Mouse (Mus musculus) erythroid progenitor cell, adult 5-6 weeks (primary cell): Measurements from ENCODE around the gene Aff1. TPM values are rescaled to one million over a fixed set of nuclear protein-coding genes. Genes with fewer than 3 reads are reported as not detected.

Experiments used
- ATAC-seq: replicated peaks from 2 replicates; pipeline ENCODE4 v1.8.0; 2016; ENCODE audit warnings: moderate number of reproducible peaks, mild to moderate bottlenecking, moderate TSS enrichment, inconsistent platforms; ENCODE audit not compliant: poor library complexity, low FRiP score, severe bottlenecking
- total RNA-seq, 2 experiments: library from RNA; stranded (forward) in 1 of 2; stranded (reverse) in 1 of 2; fragments of 150-400 nt in 1 of 2; fragments of 186-747, 209-891 nt in 1 of 2; gene quantifications; 2 replicates each; pipeline versions ENCODE4 v1.2.3 to v1.2.4; 2015 to 2017; ENCODE audit warnings: low replicate concordance in 2 of 2

The Aff1 gene
- total RNA-seq (2015; ENCODE audit: low replicate concordance) (145 and 147 TPM in 2 replicates), total RNA-seq (2017; ENCODE audit: low replicate concordance) (67.4 and 102 TPM in 2 replicates)

DNA sequence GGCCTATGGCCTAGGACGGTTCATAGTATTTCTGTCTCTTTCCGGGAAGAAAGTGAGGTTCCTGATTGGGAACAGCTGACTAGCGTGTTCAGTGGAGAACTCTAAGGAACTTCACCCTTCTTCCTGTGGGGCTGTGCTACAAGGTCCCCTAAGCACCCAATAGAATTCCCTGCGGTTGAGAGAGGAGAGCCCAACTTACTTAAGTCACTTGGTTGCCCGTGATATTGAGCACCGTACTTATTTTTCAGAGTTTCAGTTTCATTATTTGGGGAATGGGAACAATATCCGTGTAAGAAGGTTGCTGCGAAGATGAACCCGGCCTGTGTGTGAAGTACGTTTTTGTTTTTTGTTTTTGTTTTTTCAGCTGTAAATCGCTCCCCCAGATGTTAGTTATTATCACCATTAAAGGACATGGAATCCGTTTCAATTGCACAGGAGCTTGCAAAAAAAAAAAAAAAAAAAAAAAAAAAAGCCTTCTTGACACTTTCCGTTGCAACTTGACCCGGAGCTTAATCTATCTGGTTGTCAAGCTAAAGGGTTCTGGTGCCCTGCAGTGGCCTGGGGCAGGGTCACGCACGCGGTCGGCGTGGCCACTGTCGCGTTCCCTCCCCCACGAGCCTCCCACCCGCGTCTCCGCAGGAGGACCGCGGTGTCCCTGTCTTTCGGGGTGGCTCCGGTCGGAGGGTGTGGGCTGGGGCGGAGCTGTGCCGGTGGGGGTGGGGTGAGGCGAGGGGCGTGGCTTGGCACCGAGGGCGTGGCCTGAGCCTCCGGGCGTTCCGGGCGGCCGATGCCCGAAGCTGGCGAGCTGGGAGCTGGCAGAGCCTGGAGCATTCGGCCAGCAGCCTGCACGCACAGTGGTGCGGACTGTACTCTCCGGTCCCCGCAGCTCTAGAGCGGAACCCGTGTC is at the start of gene Aff1:
TSS of gene Aff1 (plus strand) at position 751 of the 907 bp plus-strand sequence.
- ATAC-seq = peak; percentile 97

DNA sequence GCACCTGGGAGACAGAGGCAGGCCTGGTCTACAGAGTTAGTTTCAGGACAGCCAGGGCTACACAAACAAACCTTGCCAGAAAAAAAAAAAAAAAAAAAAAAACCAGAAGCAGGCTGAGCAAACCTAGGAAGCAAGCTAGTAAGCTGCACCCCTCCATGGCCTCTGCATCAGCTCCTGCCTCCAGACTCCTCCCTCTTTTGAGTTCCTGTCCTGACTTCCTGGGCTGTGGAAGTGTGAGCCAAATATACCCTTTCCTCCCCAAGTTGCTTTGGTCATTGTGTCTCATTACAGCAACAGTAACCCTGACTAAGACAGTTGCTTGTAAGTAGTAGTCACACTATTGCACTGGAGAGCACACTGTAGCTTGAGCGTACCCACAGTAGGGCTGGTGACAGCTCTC is 48.0 kb upstream of the Aff1 start:
- ATAC-seq = no peak

DNA sequence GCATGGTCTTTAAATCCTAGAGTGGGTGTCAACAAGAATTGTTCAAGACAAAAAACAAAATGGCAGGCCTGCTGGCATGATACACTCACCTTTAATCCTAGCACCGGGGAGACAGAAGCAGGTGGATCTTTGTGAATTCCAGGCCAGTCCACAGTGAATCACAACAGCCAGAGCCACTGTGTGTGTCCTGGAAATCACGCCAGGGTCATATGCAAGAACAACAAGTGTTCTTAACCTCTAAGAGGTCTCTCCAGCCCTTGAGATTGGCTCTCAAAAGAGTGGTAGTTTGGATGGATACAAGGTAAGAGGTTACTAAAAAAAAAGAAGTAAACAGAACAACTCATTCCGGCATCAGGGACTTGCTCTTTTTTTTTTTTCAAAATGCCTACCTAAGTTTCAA is 44.9 kb upstream of the Aff1 start:
- no peak for ATAC-seq

DNA sequence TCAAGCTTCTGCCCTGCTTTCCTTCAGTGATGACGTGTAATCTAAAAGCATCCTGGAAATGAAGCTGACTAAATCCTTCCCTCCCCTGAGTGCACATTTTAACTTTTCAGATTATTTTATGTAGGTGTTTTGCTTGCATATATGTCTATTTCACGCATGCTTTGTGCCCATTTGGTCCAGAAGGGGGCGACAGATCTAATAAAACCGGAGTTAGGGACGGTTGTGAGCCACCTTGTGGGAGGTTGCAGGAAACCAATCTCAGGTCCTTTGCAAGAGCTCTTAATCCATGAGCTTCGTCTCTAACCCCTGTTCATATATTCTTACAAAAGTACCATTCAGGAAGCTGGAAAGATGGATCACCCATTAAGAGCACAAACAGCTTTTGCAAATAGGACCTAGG is 37.9 kb upstream of the Aff1 start:
- ATAC-seq = no peak

DNA sequence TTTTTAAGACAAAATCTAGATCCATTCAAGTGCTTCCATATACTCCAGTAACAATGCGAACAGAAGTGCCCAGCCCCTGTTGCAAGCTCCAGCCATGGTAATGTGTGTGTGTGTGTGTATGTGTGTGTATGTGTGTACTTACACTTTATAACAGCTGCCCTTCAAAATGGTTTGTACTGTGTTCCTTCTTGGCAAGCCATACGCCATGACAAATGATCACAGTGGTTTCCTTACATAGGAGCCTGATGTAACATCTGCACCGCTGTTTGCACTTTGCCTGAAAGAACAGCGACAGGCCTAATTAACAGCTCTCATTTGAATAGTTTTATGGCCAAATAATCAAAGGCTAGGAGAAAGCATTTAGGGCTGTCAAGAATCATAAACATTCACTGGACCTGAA is 37.4 kb upstream of the Aff1 start:
- no peak for ATAC-seq

DNA sequence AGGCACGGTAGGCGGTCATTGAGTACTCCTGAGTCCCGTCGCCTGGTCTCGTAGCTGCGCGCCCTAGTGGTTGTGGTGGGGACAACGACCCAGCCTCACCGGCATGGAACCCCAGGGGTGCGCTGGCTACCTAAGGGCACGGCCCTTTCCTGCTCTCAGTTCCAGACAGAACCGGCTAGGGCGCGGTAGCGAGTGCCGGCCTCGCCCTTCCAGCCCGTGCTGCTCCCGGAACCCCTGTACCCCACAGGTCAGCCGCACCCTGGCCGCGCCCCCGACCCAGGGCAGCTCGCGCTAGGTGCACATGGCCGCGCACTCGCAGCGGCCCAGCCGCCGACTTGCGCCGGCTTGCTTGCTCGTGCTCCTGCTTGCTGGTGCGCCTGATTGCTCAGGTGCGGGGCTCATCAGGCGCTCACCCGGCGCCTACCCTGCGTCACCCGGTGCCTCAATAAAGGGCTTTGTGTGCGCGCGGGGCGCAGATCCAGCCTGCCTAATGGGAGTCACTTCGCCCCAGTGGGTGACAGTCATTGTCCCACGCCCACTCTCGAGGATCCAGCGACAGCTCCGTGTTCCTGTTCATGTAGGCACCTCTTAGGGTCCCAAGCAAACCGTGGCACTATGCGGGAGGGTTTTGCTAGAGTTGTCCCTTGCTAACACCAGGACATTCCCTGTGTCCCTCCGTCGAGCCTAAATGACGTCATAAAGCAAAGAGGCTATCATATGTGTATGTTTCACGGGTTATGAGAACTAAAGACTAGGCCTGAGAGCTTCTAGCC is 36.6 kb upstream of the Aff1 start, which contains the start of gene 1700016H13Rik:
TSS of gene 1700016H13Rik (minus strand) at position 665 of the 773 bp plus-strand sequence.
- ATAC-seq = 0 out of 2 replicates have a peak, but pooled peaks have one; percentile 65

DNA sequence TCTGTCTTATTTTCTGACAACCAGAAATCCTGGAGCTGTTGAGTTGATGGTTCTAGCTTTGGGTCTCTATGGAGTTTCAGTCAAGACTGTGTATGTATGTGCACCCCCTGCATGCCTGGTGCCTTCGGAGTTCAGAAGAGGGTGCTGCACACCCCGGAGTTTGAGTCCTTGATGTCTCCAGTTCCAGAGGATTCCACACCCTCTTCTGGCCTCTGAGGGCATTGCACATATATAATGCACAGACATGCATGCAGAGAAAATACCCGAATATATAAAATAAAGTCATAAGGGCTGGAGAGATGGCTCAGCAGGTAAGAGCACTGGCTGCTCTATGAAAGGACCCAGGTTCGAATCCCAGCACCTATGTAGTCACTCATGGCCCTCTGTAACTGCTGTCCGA is 33.3 kb upstream of the Aff1 start:
- no peak for ATAC-seq

DNA sequence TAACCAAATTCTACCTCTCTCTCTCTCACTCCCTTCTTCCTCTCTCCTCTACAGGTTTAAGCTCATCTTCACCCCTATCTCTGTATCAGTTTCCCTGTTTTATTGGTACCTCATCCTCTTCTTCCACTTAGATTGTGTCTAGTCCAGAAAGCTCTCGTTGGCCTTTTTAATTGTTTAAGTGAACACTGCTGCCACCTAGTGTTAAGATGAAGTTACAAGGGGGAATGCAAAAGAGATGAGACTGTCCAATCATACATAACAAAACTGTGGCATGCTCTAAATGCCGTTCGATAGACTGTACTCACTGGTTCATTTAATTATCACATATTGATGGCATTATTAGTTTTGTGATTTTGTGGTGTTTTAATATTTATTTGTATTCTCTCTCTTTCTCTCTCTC is 32.6 kb upstream of the Aff1 start:
- no peak for ATAC-seq

DNA sequence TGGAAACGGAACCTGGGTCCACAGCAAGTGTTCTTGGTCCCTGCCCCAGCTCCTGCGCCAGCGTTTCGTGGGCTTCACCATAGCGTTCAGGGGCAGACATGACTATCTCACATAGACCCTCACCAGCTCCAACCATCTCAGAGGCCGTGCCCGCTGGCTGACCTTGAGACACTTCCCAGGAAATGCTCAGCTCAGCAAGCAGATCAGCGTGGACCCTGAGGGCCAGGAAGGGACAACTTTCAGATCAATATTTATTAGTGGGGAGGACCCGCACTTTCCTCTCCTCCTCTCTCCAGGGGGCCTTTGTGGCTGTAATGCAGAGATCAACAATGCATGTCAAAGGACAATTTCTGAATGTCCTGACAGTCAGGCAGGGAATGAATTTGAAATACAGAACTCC is 27.2 kb upstream of the Aff1 start:
- no peak for ATAC-seq

DNA sequence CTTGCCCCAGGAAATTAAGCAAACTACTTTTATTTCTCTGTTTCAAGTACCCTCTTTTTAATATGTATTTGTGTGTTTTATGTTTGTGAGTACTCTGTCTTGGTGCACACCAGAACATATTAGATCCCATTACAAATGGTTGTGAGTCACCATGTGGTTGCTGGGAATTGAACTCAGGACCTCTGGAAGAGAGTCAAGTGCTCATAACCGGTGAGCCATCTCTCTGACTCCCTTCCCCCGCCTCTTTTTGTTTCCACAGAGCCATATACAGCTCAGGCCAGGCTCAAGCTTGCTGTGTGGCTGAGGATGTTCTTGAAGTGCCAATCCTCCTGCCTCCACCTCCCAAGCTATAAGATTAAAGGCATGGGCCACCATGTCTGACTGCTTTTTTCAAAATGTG is 26.3 kb upstream of the Aff1 start:
- ATAC-seq = no peak

DNA sequence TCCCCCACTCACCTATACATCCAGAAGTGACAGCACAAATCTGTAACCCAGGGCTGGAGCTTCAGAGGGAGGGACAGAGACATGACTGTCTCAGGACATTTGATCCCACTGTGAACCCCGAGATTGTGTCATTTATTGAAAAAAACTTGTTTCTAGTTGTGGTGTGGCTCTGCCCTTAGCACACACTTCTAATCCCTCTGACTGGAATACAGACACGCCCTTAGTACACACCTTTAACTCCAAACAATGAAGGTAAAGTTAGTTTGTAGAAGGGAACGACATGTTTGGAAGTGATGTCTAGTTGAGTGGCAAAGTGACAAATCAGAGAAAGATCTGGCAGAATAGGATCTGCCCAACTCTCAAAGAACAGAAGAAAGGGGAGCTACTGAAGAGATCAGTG is 20.3 kb upstream of the Aff1 start:
- no peak for ATAC-seq

DNA sequence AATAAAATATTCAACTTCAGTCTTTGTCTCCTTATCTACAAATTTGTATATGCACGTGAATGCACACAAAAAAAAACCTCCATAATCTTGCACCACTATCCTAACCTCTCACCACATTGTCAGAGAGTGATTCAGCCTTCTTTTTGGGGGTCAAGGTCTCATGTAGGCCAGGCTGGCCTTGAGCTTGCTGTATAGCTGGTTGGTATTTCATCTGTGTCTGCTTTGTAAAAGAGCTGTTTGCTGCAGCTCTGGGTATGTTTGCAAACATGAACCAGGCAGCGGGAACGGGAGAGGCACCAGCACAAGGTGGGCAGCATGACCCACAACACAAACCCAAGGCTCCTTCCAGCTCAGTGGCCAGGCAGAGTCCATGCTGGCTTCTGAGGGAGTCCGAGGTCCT is 18.6 kb upstream of the Aff1 start:
- ATAC-seq = no peak

DNA sequence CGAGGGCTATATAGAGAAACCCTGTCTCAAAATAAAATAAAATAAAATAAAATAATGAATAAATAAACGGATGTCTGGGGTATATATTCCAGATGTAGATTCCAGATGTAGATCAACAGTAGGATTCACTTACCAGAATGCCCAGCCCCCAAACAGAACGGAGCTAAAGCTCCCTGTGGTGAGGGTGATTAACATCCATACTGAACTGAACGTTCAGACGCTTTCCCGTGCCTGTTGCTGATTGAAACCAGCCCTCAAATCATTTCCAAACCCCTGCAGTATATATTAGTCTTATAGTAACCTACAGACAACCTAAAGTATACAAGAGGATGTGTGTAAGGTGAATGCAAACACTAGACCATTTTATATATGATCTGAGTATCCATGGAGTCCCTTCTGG is 17.7 kb upstream of the Aff1 start:
- ATAC-seq = no peak

DNA sequence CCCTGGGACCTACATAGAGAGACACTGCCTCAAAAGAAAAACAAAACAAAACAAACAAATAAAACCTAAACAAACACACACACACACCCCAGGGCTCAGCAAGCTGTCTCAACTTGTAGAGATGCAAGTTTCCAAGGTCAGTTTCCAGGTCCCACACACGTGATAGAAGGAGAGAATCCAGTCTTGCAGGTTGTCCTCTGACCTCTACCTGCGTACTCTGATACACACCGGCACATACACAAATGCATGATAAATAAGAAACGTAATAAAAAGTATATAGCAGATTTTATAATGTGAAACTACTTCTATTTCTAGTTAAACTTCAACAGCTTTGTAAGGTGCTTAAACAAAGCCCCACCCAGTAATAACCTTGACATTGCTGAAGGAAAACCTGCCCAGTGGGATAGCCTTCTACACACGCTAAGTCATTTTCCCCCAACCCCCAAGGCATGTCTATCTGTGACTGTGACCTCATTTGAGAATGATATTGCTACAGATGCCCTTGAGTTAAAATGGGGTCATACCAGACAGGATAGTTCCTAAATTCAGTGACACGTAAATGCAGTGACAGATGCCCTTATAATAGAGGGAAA is 15.8 kb upstream of the Aff1 start:
- ATAC-seq = no peak

DNA sequence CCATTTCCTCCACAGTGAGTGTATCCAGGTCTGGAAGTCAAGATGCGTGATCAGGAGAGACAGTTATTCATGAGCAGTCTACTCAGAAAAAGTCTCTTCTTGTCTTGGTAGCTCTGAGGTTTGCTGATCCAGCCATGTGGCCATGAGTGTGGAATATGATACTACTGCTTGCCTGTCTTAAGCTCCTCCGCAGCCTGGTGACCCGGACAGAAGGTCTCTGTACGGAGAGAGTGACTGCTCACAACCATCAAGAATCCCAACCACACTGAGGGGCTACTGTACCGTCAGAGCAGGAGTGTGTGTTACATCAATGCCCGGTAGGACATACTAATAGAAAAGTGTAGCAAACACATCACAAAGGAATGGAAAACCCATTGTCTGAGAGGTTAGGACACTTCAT is 14.3 kb upstream of the Aff1 start:
- no peak for ATAC-seq

DNA sequence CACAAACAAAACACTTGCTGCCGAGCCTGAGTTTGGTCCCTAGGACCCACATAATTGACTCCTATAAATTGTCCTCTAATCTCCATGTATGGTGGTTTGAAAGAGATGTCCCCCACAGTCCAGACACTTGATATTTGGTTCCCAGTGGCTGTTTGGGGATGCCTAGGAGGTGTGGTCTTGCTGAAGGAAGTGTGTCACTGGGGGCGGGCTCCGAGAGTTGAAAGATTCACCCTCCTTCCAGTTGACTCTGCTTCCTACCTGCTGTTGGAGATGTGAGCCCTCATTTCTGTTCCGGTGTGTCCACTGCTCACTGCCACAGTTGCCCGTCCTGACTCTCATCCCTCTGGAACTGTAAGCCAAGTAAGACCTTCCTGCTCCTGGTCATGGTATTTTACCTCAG is 13.2 kb upstream of the Aff1 start:
- no peak for ATAC-seq

DNA sequence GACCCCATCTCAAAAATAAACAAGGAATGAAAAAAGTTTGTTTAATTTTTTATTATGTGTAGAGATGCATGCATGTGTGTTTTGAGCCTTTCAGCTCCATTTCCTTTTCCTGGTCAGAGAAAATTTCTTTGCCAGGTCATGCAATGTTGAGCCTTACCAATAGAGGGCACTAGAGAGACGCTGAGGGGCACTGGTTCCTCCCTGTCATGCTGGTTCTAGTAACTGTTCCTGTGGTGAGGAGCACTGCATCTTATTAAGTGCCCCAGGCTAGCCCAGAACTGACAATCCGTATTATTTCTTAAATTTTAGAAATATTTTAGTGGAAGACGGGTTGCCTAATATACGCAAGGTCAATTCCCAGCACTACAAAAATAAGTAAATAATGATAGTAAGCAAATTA is 11.8 kb upstream of the Aff1 start:
- ATAC-seq = peak; percentile 84

DNA sequence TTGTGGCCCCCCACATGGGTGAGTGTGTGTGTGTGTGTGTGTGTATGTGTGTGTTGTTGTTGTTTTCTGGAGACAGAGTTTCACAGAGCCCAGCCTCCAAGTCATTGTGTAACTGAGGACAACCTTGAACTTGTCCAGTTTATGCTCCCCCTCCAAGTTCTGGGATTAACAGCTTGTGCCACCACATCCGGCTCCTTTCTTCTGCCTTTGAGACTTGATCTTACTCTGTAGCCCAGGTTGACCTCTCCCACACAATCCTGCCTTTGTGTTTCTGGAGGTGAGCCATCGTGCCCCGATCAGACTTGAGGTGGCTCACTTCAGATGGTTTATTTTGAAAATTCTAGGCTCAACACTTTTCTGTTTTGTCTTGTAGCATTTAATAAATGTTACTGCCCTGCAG is 10.3 kb upstream of the Aff1 start:
- no peak for ATAC-seq

DNA sequence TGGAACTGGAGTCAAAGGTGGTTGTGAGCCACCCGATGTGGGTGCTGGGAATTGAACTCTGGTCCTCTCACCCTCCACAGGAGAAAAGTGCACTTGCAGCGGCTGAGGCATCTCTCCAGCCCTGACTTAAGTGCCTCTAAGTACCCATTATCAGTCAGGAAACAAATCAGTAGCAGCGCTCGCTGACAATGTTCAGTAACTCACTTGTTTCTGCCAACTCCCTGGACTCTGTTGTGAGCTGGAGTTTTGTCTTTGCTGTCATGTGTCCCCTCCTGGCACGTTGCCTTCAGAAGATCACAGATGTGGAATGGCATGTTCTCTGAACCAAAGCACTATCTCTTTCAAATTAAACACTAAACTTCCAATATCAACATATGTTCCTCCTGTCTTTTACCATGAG is 2.5 kb upstream of the Aff1 start:
- no peak for ATAC-seq

DNA sequence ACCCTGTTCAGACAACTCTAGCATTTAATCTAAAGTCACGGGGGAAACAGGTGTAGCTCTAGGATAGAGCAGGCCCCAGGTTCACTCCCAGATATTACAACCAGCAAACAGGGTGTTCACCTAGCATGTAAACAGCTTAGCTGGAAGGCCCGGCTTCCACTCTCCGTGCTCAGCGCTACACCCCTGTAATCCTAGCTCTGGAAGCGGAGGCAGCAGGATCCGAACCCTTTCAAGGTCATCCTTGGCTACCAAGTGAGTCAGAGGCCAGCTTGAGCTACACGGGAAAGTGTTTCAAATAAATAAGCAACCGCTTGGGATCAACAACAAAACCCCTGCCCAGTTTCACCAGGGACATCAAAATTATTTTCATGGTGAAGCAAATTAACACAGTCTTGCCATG is 2.0 kb upstream of the Aff1 start:
- no peak for ATAC-seq

DNA sequence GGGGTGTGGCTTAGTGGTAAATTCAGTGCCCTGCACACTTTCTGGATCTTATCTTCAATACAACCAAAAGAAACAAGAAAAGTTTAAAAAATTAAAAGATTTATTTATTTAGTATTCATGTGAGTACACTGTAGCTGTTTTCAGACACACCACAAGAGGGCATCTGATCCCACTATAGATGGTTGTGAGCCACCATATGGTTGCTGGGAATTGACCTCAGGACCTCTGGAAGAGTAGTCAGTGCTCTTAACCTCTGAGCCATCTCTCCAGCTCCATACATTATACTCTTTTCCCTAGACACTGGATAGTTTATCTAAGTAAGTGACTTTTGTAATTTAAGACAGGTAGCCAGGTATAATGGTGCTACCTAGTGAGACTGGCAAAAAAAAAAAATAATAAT is 1.0 kb upstream of the Aff1 start:
- no peak for ATAC-seq
